ENCODE assay signal across 16 mouse cellular contexts in the genomic region with DNA sequence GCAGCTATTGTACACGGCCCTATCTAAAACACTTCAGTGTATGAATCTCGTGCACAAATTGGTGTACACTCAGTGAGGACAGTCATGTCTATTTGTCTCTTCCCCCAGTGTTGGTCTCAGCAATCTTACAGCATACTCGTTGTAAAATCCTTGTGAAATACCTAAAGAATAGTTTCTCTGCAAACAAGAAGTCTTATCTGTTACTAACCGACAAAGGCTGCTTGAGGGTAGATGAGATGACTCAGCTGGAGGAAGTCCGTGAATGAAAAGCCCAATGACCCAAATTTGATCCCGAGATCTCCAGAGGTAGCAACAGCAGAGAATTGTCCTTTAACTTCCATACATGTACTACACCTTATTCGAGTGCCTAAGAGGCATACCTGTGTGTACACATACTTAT.
A peak's percentile ranks its signal among the peaks of the same experiment; 100 is the strongest.
DNase-seq lines count a peak whose midpoint lies in the region; ATAC-seq lines count a peak whose summit lies in the region.
"Had no signal": no experiment of that assay in that cellular context is flagged by ENCODE, and none has a peak within 500 bp of the region (broad histone marks: within the 10 kb centered on the region; RNA-seq: fewer than 3 reads in every experiment).

No protein-coding gene starts in this region.

- DNase-seq in 416B (ENCODE audit: low read depth) (peak; percentile 81), MEL-GATA-1-ER (ENCODE audit: extremely low read depth, low read depth) (peak; percentile 8)
- no peak for DNase-seq in cerebellum, postnatal 10 days
- no peak for DNase-seq in urinary bladder, postnatal 10 days (ENCODE audit: low spot score)
- DNase-seq in adrenal gland, postnatal 36 days = no peak
- DNase-seq: adrenal gland, adult 2 months; adrenal gland, postnatal 14 days; cerebellum, adult 11-12 months; cerebellum, adult 8-10 months; cerebellum, postnatal 14 days; gastrocnemius, postnatal 25 days; heart, adult 2 months had no signal

- peak; percentile 50; the same call in 1 of the 2 replicates for ATAC-seq in granulocyte monocyte progenitor cell, adult 5-6 weeks (replicated peaks; ENCODE audit: poor library complexity, severe bottlenecking)
- peak; percentile 52; the same call in 1 of the 2 replicates for ATAC-seq in megakaryocyte-erythroid progenitor cell, adult 5-6 weeks (replicated peaks; ENCODE audit: low FRiP score, low TSS enrichment, poor library complexity, severe bottlenecking)
- ATAC-seq: CD4-positive, CD25-positive, alpha-beta regulatory T cell, adult 4 months; forebrain, embryonic 14.5 days had no signal

Comparison
In these comparisons a context has a peak if more than half of its experiments do, and no peak if none do; other contexts are left out.
1. DNase-seq: peak in 416B (single experiment) and MEL-GATA-1-ER (single experiment); none in cerebellum, postnatal 10 days (0 of 2), urinary bladder, postnatal 10 days (single experiment) and adrenal gland, postnatal 36 days (0 of 2).